Mouse (Mus musculus): ENCODE data around the gene Gm20388. TPM values are rescaled to one million over a fixed set of nuclear protein-coding genes. Genes with fewer than 3 reads are reported as not detected.
"Not testable (repeated sequence)": the region's sequence is repeated elsewhere in the genome, so short reads cannot be mapped to it uniquely, and the experiment has no call there.

Gm20388 gene
- polyA plus RNA-seq, 1 experiment from 2014 or later: 5.5 TPM

DNA sequence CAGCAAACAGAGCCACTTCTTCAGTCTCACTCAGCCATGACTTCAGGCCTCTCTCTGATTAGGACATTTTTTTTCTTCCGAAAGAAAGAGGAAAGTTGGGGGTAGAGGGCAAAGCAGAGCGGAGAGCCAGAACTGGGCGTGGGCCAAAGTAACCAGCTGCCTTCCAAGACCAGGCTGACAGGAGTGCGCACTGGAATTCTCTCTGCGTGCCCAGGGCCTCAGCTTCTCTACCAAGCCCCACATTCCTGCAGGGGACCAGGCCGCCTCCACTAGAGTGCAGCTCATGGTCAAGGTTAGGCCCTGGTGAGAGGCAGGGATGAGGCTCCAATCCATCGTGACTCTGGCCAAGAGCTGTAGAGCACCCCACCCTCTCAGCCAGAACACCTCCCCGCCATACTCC, 1520.9 kb downstream of the Gm20388 start:
- WGBS: 92% methylated on average over 8 of the region's 8 CpGs
- Histone ChIP-seq H3K27me3 (ENCODE audit: poor library complexity, severe bottlenecking) (peaks cover 33% of the 10 kb centered on the region), H3K9me3 (no peaks in the 10 kb centered on the region), H3K4me3 (no peak overlapping the region), H3K36me3 (replicated peaks) (no peaks in the 10 kb centered on the region), H3K27ac (no peak overlapping the region), H3K4me1 (peaks cover 19% of the 10 kb centered on the region)
- no peak for DNase-seq (ENCODE audit: extremely low spot score, low spot score)

DNA sequence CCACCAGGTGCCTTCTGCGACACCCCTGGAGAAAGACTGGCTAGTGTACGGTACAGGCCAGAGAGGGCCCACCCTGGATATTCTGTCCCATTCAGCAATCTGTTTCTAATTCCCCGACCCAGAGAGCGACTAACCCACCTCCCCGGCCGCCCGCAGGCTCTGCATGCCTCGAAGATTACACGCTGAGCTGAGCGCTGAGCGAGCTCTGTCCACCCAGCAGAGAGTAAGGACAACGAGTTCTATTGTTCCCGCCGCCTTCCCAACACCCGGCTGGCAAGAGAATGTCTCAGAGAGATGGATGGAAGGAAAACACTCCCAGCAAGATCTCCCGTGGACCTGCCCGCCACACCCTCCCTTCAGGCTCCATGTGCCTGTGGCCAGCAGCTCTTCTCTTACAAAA, 1522.8 kb downstream of the Gm20388 start:
- 0 out of 2 replicates have a peak overlapping the region, but pooled peaks have one; percentile 8 for H3K4me3 ChIP-seq
- H3K9me3 ChIP-seq: no peaks in the 10 kb centered on the region; the same call in 1 of the 2 replicates
- 10% methylated on average over 17 of the region's 17 CpGs for WGBS
- peak overlapping the region; percentile 72 for H3K27ac ChIP-seq
- peaks cover 36% of the 10 kb centered on the region for H3K4me1 ChIP-seq
- H3K27me3 ChIP-seq (ENCODE audit: poor library complexity, severe bottlenecking): peaks cover 33% of the 10 kb centered on the region
- DNase-seq (ENCODE audit: extremely low spot score, low spot score): peak; percentile 44
- no peaks in the 10 kb centered on the region for H3K36me3 ChIP-seq (replicated peaks)

DNA sequence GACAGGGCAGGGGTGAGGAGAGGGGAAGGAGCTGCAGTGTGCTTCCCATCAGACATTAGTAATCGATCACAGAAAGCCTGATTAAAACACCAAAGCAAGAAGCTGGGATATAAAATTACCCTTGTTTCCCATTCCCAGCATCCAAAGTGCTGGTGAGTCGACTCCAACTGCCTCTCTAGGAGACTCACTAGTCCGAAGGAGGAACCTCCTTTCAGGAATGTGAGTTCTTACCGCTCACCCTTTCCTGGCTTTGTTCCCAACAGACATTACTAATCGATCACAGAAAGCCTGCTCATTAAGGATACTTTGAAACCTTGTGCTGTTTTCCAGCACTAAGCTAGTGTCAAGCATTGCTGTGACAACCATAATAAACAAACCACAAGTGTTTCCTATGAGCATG, 1526.0 kb downstream of the Gm20388 start:
- H3K4me1 ChIP-seq: peaks cover 53% of the 10 kb centered on the region
- H3K4me3 ChIP-seq: no peak overlapping the region; the same call in 1 of the 2 replicates
- WGBS: 71% methylated on average over 5 of the region's 5 CpGs
- no peaks in the 10 kb centered on the region for H3K36me3 ChIP-seq (replicated peaks)
- DNase-seq (ENCODE audit: extremely low spot score, low spot score): no peak
- peak overlapping the region; percentile 76 for H3K27ac ChIP-seq
- H3K27me3 ChIP-seq (ENCODE audit: poor library complexity, severe bottlenecking): peaks cover 28% of the 10 kb centered on the region
- H3K9me3 ChIP-seq: no peaks in the 10 kb centered on the region; the same call in 1 of the 2 replicates

DNA sequence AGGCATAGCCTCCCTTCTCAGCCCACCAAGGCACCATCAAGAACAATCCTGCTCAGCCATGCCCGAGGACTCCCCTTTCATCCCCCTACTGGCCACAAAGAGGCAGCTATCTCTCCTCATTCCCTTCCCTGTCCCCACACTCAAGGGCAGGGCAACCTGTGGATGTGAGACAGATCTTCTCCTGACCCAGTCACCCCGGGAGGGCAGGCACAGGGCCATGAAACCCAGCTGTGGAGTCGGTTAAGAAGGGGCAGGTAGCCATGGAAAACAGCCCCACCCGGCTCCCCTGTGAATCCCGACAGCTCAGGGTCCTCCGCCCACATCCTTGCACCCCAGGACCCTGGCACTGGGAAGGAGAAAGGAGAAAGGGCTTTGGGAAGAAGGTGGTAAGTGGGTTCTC, 1526.9 kb downstream of the Gm20388 start:
- H3K27me3 ChIP-seq (ENCODE audit: poor library complexity, severe bottlenecking): peaks cover 22% of the 10 kb centered on the region
- H3K4me3 ChIP-seq: no peak overlapping the region
- no peaks in the 10 kb centered on the region; the same call in 1 of the 2 replicates for H3K9me3 ChIP-seq
- no peaks in the 10 kb centered on the region for H3K36me3 ChIP-seq (replicated peaks)
- H3K4me1 ChIP-seq: peaks cover 55% of the 10 kb centered on the region
- WGBS: 81% methylated on average over 6 of the region's 6 CpGs
- DNase-seq (ENCODE audit: extremely low spot score, low spot score): no peak
- peak overlapping the region; percentile 76; the same call in 1 of the 2 replicates for H3K27ac ChIP-seq

DNA sequence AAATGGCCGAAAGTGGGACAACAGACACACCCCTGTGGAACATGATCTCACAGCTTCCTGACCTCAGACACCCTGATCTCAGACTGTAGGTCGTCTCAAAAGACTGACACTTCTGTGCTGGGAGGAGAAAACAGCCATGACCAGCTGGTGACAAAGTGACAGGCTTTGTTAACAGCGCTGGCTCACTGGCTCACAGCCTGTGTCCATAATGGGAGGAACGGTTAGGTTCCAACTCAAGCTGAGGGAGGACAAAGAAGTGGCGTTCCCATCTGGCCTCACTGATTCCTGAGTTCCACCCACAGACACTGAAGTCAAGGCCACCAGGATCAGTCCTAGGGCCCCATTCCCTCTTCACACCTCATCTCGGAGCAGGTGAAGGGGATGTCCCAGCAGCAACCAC, 1527.5 kb downstream of the Gm20388 start:
- WGBS: 52% methylated on average over 6 of the region's 6 CpGs

DNA sequence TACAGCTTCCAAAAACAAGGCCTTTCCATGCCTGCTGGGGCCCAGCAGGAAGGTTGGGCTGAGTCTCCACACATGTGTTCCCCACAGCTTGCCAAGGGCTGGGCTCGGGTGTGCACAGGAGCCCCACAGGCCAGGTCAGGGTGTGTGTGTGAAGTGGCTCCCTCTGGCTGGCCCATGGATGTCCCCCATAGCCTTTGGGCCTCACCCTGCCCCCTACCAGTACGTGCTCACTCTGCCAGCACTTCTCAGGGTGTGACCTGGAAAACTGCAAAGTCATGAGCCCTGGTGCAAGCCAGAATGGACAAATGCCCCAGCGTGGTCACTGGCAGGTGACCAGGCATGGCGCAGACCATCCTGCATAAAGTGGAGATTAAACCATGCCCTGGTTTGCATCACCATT, 1528.7 kb downstream of the Gm20388 start:
- Histone ChIP-seq H3K4me1 (peaks cover 42% of the 10 kb centered on the region), H3K27me3 (ENCODE audit: poor library complexity, severe bottlenecking) (peaks cover 4% of the 10 kb centered on the region), H3K9me3 (no peaks in the 10 kb centered on the region; the same call in 1 of the 2 replicates), H3K27ac (no peak overlapping the region), H3K4me3 (no peak overlapping the region), H3K36me3 (replicated peaks) (no peaks in the 10 kb centered on the region)
- DNase-seq (ENCODE audit: extremely low spot score, low spot score): no peak
- WGBS: 80% methylated on average over 4 of the region's 4 CpGs

More for the DNA sequence above, 1527.5 kb downstream of the Gm20388 start:
- Histone ChIP-seq H3K9me3 (no peaks in the 10 kb centered on the region; the same call in 1 of the 2 replicates), H3K4me1 (peaks cover 49% of the 10 kb centered on the region), H3K27me3 (ENCODE audit: poor library complexity, severe bottlenecking) (peaks cover 16% of the 10 kb centered on the region), H3K27ac (0 out of 2 replicates have a peak overlapping the region, but pooled peaks have one; percentile 76), H3K4me3 (no peak overlapping the region), H3K36me3 (replicated peaks) (no peaks in the 10 kb centered on the region)
- DNase-seq (ENCODE audit: extremely low spot score, low spot score): no peak

DNA sequence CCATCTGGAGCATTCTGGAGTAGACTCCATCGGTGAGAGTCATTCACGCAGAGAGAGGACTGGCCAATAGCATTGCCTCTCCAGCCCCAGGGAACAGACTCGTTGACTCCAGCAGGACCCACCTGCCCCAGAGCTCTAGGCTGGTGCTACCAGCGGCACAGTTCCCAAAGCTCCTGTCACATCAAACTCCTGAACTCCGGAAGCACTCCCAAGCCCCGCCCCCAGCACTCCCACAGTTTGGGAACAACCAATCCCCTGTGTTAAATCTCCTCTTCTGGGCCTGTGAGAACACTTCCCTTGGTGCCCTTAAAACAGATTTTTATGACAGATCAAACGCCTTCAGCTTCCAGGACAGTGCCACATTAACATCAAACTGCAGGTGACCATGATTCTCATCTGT, 1532.7 kb downstream of the Gm20388 start:
- Histone ChIP-seq H3K27me3 (ENCODE audit: poor library complexity, severe bottlenecking) (no peaks in the 10 kb centered on the region), H3K36me3 (replicated peaks) (no peaks in the 10 kb centered on the region), H3K4me3 (no peak overlapping the region), H3K4me1 (peaks cover 39% of the 10 kb centered on the region), H3K9me3 (no peaks in the 10 kb centered on the region), H3K27ac (no peak overlapping the region)
- DNase-seq (ENCODE audit: extremely low spot score, low spot score): no peak
- WGBS: 72% methylated on average over 7 of the region's 7 CpGs

DNA sequence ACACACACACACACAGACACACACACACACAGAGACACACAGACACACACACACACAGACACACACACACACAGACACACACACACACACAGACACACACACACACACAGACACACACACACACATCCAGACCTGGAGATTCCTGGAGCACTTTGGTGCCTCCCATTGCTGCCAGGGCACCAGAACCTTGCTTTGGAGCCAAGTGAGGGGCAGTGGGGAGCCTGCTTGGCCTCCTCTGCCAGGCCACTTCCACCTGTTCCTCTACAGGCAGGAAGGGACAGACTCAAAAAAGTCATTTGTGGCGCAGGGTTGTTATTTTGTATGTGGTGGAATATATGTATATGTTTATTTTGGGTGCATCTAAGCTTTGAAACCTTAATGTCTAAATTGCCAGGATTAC, 1533.9 kb downstream of the Gm20388 start:
- not testable (repeated sequence) for H3K36me3 ChIP-seq (replicated peaks); DNase-seq (ENCODE audit: extremely low spot score, low spot score); H3K9me3 ChIP-seq; H3K27me3 ChIP-seq (ENCODE audit: poor library complexity, severe bottlenecking); H3K27ac ChIP-seq; H3K4me3 ChIP-seq
- 94% methylated on average over 1 of the region's 1 CpGs for WGBS
- H3K4me1 ChIP-seq: peaks cover 33% of the 10 kb centered on the region

DNA sequence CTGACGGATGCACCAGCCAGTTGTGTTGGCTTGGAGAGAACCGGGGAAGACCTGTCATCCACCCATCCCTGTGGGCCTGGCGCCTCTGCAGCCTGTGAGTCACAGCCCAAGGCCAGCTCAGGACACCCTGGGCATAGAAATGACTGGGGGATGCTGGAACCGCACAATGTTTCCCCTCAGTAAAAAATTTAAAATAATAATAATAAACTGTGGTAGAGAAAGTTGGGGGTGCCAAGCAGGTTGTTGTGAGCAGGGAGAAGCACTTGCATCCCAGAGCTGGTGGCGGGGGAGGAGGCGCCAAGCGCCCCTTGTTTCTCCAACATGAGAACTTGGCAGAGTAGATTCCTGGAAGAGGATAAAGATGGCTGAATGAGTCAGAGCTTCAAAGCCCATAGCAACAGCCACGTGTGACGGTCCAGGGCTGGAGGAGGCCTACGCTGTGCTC, 1534.4 kb downstream of the Gm20388 start:
- no peaks in the 10 kb centered on the region for H3K9me3 ChIP-seq
- no peaks in the 10 kb centered on the region for H3K36me3 ChIP-seq (replicated peaks)
- peaks cover 33% of the 10 kb centered on the region for H3K4me1 ChIP-seq
- no peak for DNase-seq (ENCODE audit: extremely low spot score, low spot score)
- H3K27me3 ChIP-seq (ENCODE audit: poor library complexity, severe bottlenecking): no peaks in the 10 kb centered on the region
- no peak overlapping the region for H3K27ac ChIP-seq
- 93% methylated on average over 10 of the region's 10 CpGs for WGBS
- H3K4me3 ChIP-seq: no peak overlapping the region

DNA sequence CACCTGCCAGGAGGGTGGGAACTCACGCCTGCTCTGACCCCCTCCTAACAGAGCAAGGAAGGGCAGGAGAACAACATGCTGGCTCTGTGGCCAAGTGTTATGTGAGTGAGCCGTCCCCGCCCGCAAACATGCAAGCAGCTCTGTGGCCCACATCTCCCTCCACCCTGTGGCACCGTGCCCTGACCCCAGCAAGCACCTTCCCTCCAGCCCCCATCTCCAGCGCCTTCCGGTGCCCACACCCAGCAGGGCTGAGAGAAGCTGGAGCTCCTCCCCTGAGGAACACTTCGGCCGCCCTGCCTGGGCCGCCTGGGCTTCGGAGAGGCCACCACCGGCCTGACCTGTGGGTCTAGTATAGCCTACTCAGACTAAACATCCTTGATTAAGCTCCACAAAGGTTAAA, 1535.5 kb downstream of the Gm20388 start:
- DNase-seq (ENCODE audit: extremely low spot score, low spot score): no peak
- WGBS: 78% methylated on average over 12 of the region's 12 CpGs
- H3K27ac ChIP-seq: no peak overlapping the region
- H3K9me3 ChIP-seq: no peaks in the 10 kb centered on the region
- no peaks in the 10 kb centered on the region for H3K27me3 ChIP-seq (ENCODE audit: poor library complexity, severe bottlenecking)
- H3K4me3 ChIP-seq: no peak overlapping the region
- no peaks in the 10 kb centered on the region for H3K36me3 ChIP-seq (replicated peaks)
- peaks cover 34% of the 10 kb centered on the region for H3K4me1 ChIP-seq

DNA sequence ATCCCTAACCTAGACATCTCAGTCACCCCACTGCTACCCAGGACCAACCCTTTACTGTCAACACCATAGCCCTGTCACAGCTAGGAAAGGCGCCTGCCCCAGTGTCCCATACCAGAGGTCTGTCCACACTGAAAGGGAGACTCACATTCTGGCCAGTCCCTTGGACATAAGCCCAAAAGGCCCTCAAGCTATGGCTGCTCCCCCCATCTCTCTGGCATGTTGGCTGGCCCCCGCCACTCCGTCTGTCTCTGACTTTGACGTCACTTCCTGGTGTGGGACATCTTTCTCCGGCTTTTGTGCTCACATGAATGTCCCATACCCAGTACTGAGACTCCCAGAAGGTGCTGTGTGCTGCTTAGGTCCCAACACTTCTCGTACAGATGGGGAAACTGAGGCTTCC, 1536.2 kb downstream of the Gm20388 start:
- no peaks in the 10 kb centered on the region for H3K36me3 ChIP-seq (replicated peaks)
- H3K27me3 ChIP-seq (ENCODE audit: poor library complexity, severe bottlenecking): no peaks in the 10 kb centered on the region
- peaks cover 34% of the 10 kb centered on the region for H3K4me1 ChIP-seq
- no peaks in the 10 kb centered on the region for H3K9me3 ChIP-seq
- H3K4me3 ChIP-seq: no peak overlapping the region
- no peak overlapping the region for H3K27ac ChIP-seq
- DNase-seq (ENCODE audit: extremely low spot score, low spot score): no peak
- 88% methylated on average over 6 of the region's 6 CpGs for WGBS

DNA sequence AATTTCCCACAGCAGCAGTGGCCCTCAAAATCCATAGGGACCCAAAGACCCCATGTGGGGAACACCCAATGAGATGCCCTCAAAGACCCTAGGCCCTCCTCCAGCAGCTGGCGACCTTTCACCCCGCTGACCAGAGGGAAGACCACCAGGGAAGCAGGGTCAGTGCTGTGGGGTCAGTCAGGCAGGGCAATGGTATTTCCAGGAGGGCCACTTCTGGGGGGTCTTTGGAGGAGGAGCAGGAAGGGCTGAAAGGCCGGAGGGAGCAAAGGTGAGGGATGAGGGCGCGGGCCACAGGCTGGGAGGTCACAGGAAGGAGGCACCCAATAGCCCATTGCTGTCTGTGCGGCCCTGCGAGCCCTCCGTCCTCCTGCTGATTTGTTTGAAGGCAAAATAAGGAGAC, 1539.6 kb downstream of the Gm20388 start:
- WGBS: 58% methylated on average over 8 of the region's 8 CpGs
- Histone ChIP-seq H3K4me1 (peaks cover 30% of the 10 kb centered on the region), H3K27ac (no peak overlapping the region), H3K9me3 (no peaks in the 10 kb centered on the region), H3K36me3 (replicated peaks) (no peaks in the 10 kb centered on the region), H3K4me3 (no peak overlapping the region), H3K27me3 (ENCODE audit: poor library complexity, severe bottlenecking) (no peaks in the 10 kb centered on the region)
- DNase-seq (ENCODE audit: extremely low spot score, low spot score): no peak

DNA sequence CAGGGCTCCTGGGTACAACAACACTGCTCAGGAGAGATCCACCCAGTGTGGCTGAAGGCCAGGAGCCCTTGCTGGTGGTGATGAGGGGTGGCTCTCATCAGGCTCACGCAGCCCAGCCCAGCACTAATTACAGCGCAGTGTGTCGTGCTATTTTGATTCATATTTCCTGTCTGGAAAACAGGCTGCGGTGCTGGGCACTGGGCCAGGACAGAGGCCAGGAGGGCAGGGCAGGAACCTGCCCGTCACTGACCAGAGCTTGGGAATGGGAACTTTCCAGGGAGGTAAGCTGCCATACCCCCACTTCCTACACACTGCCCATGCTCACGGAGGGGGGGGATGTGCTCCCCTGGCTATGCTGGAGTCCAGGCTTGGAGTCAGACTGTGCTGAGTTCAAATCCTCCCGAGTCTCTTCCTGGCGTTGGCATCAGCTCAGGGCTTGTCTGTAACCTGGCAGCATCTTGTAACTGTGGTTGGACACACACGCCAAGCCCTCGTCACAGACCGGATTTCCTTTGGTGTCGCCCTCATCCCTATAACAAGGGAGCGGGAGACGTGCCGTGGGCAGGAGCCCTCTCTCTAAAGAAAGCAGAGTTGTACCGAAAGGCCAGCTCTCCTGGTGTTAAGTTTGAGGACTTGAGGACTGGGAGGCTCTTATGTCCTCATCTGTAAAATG, 1540.9 kb downstream of the Gm20388 start:
- DNase-seq (ENCODE audit: extremely low spot score, low spot score): no peak
- Histone ChIP-seq H3K4me3 (no peak overlapping the region), H3K27ac (no peak overlapping the region), H3K36me3 (replicated peaks) (no peaks in the 10 kb centered on the region), H3K4me1 (peaks cover 23% of the 10 kb centered on the region), H3K9me3 (no peaks in the 10 kb centered on the region), H3K27me3 (ENCODE audit: poor library complexity, severe bottlenecking) (no peaks in the 10 kb centered on the region)
- WGBS: 88% methylated on average over 16 of the region's 16 CpGs
